Mouse (Mus musculus) ES-Bruce4 (cell line): ENCODE data around the gene Cacna1d.

Experiments used
- CTCF ChIP-seq: IDR thresholded peaks from one replicate; pipeline ENCODE4 v1.8.1; 2011; ENCODE audit warnings: low read depth, low read length
- EP300 ChIP-seq: IDR thresholded peaks from 2 replicates; pipeline ENCODE4 v1.6.1; 2011; ENCODE audit warnings: low read depth, low read length; ENCODE audit not compliant: insufficient read depth
- POLR2A ChIP-seq: IDR thresholded peaks from one replicate; pipeline ENCODE4 v1.8.1; 2011; ENCODE audit warnings: low read length; ENCODE audit not compliant: insufficient read depth

DNA sequence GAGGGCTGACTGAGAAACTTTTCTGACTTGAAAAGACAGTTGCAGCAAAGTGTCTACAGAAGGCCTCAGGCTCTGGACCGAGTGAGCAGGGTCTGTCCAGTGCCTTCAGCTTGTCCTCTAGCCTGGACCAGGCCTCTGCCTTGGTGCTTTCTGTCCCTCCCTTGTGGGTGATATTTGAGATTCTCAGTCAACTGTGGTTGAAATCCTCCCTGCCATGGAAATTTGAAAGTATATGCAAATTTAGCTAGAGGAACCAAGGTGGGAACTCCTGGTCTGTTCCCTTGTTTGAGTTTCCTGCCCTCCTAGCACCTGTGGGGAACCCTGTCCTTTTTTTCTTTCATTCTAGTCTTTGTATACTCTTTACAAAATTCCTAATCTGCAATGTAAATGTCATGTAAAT, 476.2 kb downstream of the Cacna1d start:
- TF ChIP-seq CTCF (no peak), POLR2A (no peak), EP300 (no peak)
